Mouse (Mus musculus) cerebellum, adult 2 months (tissue): ENCODE data around the gene Mag.

Experiments
- CTCF ChIP-seq: fragments of 200-500 bp; IDR thresholded peaks from 2 replicates; pipeline ENCODE4 v1.5.1; 2011; ENCODE audit warnings: low read depth, mild to moderate bottlenecking, control low read depth, low read length, moderate library complexity, borderline replicate concordance; ENCODE audit not compliant: insufficient read depth
- POLR2A ChIP-seq: fragments of 200-500 bp; IDR thresholded peaks from 2 replicates; pipeline ENCODE4 v1.6.1; 2011; ENCODE audit warnings: low read length, control low read depth, borderline replicate concordance; ENCODE audit not compliant: insufficient read depth

DNA sequence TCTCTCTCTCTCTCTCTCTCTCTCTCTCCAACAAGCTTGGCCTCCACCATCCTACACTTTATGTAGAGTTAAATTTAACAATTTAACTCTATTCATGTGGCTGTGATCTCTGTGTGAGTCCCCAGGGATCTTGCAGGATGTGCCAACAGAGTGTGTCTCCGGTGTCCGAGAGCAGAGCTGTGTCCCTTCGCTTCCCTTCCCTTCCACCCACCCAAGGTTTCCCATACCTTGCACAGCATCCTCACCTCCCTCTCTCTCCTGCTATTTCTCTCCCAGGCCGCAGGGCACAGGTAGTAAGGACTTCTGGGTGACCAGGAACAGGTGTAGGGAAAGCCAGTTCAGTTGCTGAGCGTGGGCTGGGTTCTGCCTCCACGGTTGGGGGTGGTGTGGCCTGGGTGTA, 35.7 kb downstream of the Mag start:
- TF ChIP-seq POLR2A (no peak), CTCF (no peak)
